Mouse (Mus musculus) hindlimb bud, embryonic 11.5 days (tissue): Measurements from ENCODE around the gene Aktip.

ENCODE experiments used
- DNase-seq: peaks from one replicate; pipeline ENCODE4 v3.0.0-alpha.2; 2012; ENCODE audit warnings: low read depth, low spot score; ENCODE audit errors: extremely low spot score

The Aktip gene

GRCm38 (mm10) chr8:91133441-91134069 is 66.2 kb downstream of the Aktip start:
- DNase-seq, result no peak

DNA sequence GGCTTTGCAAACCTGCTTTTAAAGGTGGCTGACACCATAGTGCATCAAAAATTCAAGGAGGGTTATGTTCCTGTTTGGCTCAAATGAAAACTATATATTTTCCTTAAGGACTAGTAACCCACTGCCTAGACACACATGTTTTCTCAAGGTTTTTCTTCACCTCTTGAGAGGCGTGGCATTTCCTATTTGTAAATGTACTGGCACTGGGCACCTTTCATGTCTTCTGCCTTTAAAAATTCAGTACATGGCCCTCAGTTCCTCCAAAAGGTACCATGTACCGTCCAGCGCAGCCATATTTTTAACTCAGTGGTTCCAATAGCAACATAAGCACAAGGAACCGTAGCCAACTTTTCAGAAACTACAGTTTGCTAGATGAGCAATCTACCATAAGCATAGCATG is 67.0 kb downstream of the Aktip start:
- no peak for DNase-seq

- DNase-seq, result no peak
Measured at GRCm38 (mm10) chr8:91126786-91127185, 73.0 kb downstream of the Aktip start.

- DNase-seq, result no peak
Measured at GRCm38 (mm10) chr8:91124315-91124714, 75.5 kb downstream of the Aktip start.

DNA sequence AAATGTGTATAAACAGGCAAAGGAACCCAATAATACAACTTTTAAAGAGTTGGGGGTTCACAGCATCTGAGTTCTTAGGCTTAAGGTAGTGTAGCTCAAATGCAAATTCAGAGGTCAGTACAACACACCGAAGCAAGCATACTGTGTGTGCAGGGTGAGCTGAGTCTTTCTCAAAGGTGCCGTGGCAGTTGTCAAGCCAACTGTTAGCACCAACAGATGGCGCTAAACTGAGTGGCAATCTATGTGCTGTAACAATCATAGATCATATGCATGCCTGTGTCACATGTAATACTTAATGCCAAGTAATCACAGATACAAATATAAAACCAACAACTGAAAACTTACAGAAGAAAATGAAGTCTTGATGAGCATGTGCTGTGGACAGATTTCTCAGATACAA is 81.6 kb downstream of the Aktip start:
- DNase-seq, result no peak

DNA sequence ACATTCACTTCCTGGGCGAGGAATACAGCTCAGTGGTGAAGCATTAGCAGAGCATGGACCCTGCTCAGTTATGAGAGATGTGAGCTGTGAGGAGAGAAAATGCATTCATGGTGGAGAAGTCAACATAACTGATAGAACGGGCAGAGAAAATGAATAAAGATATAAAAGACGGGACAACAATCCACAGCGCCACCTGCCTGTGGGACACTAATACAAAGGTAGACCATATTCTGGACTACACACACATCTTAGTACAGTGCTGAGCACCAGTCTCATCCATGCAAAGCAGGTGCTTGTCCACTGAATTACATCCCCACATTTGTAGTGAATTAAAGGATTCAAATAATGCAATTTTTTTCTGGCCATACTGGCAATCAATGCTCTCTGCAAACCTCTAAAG is 82.2 kb downstream of the Aktip start:
- DNase-seq, result no peak

DNA sequence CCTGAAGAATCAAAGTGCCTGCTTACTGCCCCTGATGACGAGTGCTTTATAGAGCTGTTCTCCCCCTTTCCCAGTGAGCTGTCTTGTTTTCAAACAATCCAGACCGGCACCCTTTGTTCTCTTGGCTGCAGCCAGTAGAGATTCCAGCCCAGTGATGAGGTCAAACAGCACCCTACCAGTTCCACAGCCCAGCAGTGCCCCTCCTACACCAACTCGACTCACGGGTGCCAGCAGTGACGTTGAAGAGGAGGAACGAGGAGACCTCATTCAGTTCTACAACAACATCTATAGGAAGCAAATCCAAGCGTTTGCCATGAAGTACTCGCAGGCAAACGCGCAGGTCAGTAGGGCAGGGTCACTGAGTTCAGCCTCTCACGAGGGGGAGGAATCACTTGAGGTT is 84.9 kb downstream of the Aktip start:
- no peak for DNase-seq

DNA sequence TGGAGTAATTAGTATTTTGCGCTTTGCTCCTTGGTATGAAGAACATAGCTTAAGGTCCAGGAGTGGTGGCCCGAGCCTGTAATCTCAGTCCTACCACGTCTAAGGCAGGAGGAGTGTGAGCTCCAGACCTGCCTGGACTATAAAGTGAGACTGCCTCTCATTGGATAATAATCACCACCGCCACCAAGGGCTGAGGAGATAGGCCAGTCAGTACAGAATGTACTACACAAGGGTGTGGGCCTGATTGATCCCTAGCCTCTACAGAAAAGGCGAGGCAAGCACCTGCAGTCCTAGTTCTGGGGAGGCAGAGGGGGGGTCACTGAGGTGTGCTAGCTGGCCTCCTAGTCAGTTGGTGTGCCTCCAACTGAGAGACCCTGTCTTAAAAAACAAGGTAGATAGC is 85.3 kb downstream of the Aktip start:
- no peak for DNase-seq

DNA sequence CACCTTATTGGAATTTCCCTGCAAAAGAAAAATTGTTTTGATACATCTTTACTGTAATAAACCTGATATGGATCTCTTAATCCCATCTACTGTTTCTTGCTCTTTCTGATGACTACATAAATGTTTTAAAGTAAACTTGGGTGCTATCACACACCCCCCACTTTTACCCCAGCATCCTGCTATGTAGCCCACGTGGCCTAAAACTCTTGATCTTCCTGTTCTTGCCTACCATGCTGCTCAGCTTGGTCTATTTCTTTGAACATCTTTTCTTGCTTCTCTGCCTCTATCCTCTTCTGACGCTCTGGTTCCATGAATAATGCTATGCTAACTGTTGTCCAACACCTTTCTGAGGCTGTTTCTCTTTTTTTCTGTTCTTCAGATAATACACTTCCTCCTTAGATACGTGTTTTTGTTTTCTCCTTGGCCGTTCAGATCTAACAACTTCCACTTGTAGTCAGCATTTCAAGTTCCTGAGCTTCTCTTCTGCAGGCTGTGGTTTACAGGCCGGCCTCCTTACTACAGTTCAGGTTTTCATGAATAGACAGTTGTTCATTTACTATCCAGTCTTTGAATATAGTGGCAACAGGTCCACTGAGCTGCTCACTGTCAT is 87.8 kb downstream of the Aktip start:
- no peak for DNase-seq

DNA sequence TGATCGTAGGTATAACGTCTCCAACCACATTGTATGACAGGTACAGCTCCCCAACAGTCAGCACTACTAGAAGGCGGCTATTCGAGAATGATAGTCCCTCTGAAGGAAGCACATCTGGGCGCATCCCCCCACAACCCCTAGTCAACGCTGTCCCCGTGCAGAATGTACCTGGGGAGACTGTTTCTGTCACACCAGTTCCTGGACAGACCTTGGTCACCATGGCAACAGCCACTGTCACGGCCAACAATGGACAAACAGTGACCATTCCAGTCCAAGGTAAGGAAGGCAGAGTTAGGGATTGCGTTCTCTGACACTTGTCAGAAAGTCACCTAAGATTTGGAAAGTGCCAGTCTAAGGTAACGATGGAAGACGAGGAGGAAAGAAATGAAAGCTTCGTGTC is 93.5 kb downstream of the Aktip start:
- no peak for DNase-seq

- no peak for DNase-seq
Measured at GRCm38 (mm10) chr8:91098106-91098505, 101.7 kb downstream of the Aktip start.

- DNase-seq, result no peak
Measured at GRCm38 (mm10) chr8:91094135-91094534, 105.6 kb downstream of the Aktip start.

- no peak for DNase-seq
Measured at GRCm38 (mm10) chr8:91089601-91090000, 110.2 kb downstream of the Aktip start.

DNA sequence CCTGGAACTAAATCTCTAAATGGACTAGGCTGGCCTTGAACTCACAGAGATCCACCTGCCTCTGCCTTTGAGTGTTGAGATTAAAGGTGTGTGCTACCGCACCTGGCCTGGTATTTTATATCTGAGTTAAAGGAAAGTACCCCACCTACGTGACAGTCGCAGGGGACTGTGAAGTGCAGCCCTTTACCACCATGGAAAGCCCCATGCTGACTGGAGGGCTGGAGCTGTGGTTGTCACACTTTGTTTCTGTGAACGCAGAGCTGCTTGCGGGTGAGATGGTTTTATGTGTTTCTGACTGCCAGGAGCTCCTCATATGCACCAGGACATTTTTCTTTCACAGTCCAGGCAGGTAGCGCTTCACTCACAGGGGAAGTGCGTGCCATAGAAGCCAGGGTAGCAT is 111.3 kb downstream of the Aktip start:
- no peak for DNase-seq

DNA sequence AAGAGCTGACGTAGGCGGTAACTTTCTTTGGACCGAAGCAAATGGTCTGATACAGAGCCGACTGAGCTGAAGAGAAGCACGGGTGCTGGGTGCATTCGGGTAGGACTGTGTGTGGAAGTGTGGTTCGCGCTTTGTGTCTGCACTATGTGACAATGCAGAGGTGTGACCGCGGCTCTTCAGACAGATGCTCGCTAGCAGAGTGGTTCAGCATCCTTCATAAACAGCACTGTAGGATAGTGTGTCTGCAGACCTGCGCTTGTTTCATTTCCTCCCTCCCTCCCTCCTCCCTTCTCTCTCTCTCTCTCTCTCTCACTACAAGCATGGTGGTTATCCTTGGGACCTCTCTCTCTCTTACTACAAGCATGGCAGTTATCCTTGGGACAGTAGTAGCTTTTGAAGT is 117.3 kb downstream of the Aktip start:
- DNase-seq, result no peak

DNA sequence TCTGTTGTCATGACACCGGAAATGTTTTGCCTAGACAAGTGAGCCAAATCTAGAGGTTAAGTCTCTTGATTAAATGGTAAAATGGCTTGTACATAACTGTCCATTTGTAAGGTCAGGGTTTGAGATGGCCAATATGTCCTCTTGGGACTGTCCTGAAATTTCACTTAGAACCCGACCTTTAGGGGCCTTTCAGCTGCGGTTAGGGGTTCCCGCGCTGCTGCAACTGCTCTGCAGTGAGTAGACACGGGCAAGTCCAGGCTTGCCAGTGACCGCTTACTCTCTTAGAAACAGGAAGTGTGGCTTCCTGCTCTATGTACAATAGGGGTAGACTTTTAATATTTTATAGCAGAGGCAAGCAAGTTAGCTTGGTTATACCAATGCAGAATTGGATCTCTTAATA is 117.9 kb downstream of the Aktip start:
- DNase-seq, result no peak

GRCm38 (mm10) chr8:91079678-91080077 is 120.1 kb downstream of the Aktip start:
- no peak for DNase-seq

- DNase-seq, result no peak
Measured at GRCm38 (mm10) chr8:91077077-91077867, 122.5 kb downstream of the Aktip start.

- DNase-seq, result peak; percentile 18
Measured at GRCm38 (mm10) chr8:91070275-91070859, 129.4 kb downstream of the Aktip start.

- DNase-seq, result peak; percentile 79
Measured at GRCm38 (mm10) chr8:91069834-91070233, 129.9 kb downstream of the Aktip start, which contains the start of gene Rbl2. Gene Rbl2 (plus strand): TSS chr8:91070057.

GRCm38 (mm10) chr8:91069407-91069806 is 130.4 kb downstream of the Aktip start:
- DNase-seq, result no peak

DNA sequence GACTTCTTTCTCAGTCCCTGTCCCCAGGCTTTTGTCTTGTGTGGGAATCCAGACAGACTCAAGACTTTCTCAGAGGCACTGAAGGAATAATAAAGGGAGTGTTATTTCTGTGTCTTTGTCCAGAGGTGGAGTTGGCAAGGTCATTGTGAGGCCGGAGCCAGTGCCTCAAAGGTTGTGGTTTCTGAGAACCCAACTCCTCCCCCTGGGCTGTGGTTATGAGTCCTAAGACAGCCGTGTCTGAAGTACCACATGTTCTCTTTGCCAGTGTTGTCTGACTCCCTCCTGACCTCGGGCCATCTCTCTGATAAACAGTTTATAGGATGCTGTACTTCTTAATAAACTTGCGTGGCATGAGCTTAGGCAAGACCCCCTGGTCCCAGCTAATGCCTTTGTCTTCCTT is 134.6 kb downstream of the Aktip start:
- no peak for DNase-seq
